Mouse (Mus musculus): ENCODE results near the gene Msantd2. TPM values are rescaled to one million over a fixed set of nuclear protein-coding genes. Genes with fewer than 3 reads are reported as not detected.

Gene Msantd2
- polyA plus RNA-seq, 1 experiment from 2014 or later, result 16.9 TPM

DNA sequence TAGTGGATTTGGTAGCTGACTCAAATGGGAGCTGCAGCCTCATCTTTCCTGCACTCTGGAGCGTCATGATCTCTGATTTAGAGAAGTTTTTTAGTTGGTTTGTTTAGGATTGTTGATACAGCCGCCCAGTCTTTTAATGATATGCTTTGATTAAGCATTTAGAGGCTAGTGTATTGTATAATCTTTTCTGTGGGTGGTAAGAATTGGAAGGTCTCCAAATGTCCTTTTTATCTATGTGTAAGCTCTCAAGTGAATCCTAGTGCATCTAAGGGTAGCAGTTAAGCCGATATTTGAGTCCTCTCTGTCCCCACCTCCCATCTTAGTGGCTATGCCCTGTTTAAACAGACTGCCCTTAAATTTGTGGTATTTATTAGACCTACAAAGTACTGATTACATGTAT, 25.3 kb downstream of the Msantd2 start:
- ATAC-seq (replicated peaks; ENCODE audit: low FRiP score, low read depth) (no peak), DNase-seq (ENCODE audit: low spot score) (no peak)
- TF ChIP-seq CTCF (IDR thresholded peaks at IDR 0.05; ENCODE audit: low read depth), result no peak
- H3K27ac ChIP-seq, result peak overlapping the region; percentile 15; the same call in 1 of the 2 replicates
- WGBS, result 55% methylated on average over 3 of the region's 3 CpGs
- no peak overlapping the region for H3K4me2 ChIP-seq (ENCODE audit: low read length)
- H3K4me3 ChIP-seq (replicated peaks; ENCODE audit: low read depth, low read length), result no peak overlapping the region
- H3K9me3 ChIP-seq (replicated peaks; ENCODE audit: low read length), result no peaks in the 10 kb centered on the region
- 0 out of 2 replicates have a peak, but pooled peaks cover 3% of the 10 kb centered on the region for H3K4me1 ChIP-seq (replicated peaks; ENCODE audit: insufficient read depth, low read length)
- H3K9ac ChIP-seq (ENCODE audit: low read depth, low read length), result no peak overlapping the region
- H3K36me3 ChIP-seq (ENCODE audit: insufficient read depth, low read length), result 0 out of 2 replicates have a peak, but pooled peaks cover 7% of the 10 kb centered on the region
- H3K27me3 ChIP-seq (ENCODE audit: insufficient read depth, low read length), result no peaks in the 10 kb centered on the region

DNA sequence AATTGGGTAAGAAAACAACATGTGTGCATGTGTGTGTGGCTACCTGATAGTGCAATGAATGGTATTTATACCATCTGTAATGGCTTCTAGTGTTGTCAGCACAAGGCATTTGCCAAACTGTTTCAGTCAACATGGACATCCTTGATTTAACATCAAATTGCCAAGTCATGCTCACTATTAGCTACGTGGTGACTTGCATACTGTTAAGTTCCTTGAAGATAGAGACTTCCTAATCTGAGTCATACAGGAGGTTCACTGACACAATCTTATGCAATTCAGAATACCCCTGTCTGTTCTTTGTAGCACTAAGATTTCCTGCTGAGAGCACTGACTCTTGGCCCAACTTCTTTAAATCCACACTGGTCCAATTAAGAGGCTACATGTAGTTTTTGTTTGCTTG, 28.3 kb downstream of the Msantd2 start:
- DNase-seq (ENCODE audit: low spot score), result no peak
- WGBS, result 83% methylated on average over 1 of the region's 1 CpGs

DNA sequence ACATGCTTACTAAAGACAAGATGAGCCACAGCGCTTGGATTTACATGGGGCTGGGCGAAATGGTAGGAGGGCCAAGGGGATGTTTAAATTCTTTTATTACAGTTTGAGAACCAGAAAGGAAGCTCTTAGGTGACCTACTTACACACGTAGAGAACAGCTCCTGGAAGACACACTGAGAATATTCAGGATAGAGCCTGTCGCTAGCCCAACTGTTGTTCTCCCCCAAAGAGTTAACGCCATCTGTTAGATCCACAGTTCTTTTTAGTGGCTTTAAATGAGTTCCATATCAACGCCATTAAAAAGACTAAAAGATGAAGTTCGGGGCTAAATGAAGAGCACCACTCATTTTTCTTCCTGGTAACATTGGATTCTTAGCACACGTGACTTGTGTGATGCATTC, 29.9 kb downstream of the Msantd2 start:
- Histone ChIP-seq H3K27ac (no peak overlapping the region), H3K9ac (ENCODE audit: low read depth, low read length) (no peak overlapping the region), H3K27me3 (ENCODE audit: insufficient read depth, low read length) (no peaks in the 10 kb centered on the region), H3K36me3 (ENCODE audit: insufficient read depth, low read length) (0 out of 2 replicates have a peak, but pooled peaks cover 22% of the 10 kb centered on the region), H3K4me2 (ENCODE audit: low read length) (no peak overlapping the region), H3K9me3 (replicated peaks; ENCODE audit: low read length) (no peaks in the 10 kb centered on the region), H3K4me3 (replicated peaks; ENCODE audit: low read depth, low read length) (no peak overlapping the region), H3K4me1 (replicated peaks; ENCODE audit: insufficient read depth, low read length) (0 out of 2 replicates have a peak, but pooled peaks cover 3% of the 10 kb centered on the region)
- no peak for ATAC-seq (replicated peaks; ENCODE audit: low FRiP score, low read depth)
- TF ChIP-seq CTCF (IDR thresholded peaks at IDR 0.05; ENCODE audit: low read depth), result no peak
- no peak for DNase-seq (ENCODE audit: low spot score)
- WGBS, result 95% methylated on average over 8 of the region's 8 CpGs

More for the DNA sequence above, 28.3 kb downstream of the Msantd2 start:
- Histone ChIP-seq H3K4me2 (ENCODE audit: low read length) (no peak overlapping the region), H3K9me3 (replicated peaks; ENCODE audit: low read length) (no peaks in the 10 kb centered on the region), H3K27me3 (ENCODE audit: insufficient read depth, low read length) (no peaks in the 10 kb centered on the region), H3K27ac (no peak overlapping the region), H3K4me1 (replicated peaks; ENCODE audit: insufficient read depth, low read length) (0 out of 2 replicates have a peak, but pooled peaks cover 3% of the 10 kb centered on the region), H3K9ac (ENCODE audit: low read depth, low read length) (no peak overlapping the region), H3K4me3 (replicated peaks; ENCODE audit: low read depth, low read length) (no peak overlapping the region), H3K36me3 (ENCODE audit: insufficient read depth, low read length) (0 out of 2 replicates have a peak, but pooled peaks cover 22% of the 10 kb centered on the region)
- no peak for ATAC-seq (replicated peaks; ENCODE audit: low FRiP score, low read depth)
- no peak for TF ChIP-seq CTCF (IDR thresholded peaks at IDR 0.05; ENCODE audit: low read depth)

DNA sequence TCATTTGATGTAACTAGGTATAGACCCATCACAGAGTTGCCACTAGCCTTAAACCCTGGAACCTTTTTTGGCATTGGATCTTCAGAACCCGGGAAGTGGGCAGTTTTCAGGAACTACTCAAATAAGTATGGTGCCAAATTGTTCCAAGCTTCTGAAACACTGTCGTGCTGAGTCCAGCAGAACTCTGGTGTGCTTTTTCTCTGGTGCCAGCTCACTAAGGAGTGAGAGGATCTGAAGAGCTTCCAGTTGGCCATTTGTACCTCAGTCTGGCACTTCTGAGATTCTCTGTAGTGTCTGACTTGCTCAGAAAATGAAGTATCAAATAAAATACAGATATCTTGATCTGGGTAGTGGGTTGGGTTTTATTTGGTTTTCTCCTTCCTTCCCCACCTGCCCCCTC, 30.9 kb downstream of the Msantd2 start:
- no peaks in the 10 kb centered on the region for H3K9me3 ChIP-seq (replicated peaks; ENCODE audit: low read length)
- H3K9ac ChIP-seq (ENCODE audit: low read depth, low read length), result no peak overlapping the region
- WGBS, result 90% methylated on average over 2 of the region's 2 CpGs

DNA sequence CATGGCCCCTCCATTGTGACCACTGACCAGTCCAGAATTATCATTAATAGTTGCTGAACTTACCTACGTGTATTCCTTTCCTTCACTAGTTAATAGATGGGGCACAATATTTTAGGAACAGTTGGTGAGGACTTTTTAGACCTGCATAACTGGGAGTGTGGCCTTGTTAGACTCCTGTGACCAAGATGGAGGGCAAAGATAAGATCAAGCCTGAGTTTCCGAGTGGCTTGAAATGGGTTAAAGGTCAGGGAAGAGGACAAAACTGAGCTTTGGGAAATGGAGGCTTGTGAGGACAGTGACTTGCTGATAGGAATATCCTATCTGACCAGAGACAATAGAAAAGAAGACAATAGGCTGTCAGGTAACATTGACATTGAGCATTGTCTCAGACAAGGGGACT, 36.3 kb downstream of the Msantd2 start:
- 86% methylated on average over 2 of the region's 2 CpGs for WGBS
- no peaks in the 10 kb centered on the region for H3K9me3 ChIP-seq (replicated peaks; ENCODE audit: low read length)
- no peak overlapping the region for H3K27ac ChIP-seq
- peaks cover 13% of the 10 kb centered on the region; the same call in 1 of the 2 replicates for H3K4me1 ChIP-seq (replicated peaks; ENCODE audit: insufficient read depth, low read length)
- H3K27me3 ChIP-seq (ENCODE audit: insufficient read depth, low read length), result peaks cover 7% of the 10 kb centered on the region; the same call in 1 of the 2 replicates
- no peak for ATAC-seq (replicated peaks; ENCODE audit: low FRiP score, low read depth)
- DNase-seq (ENCODE audit: low spot score), result no peak
- no peak overlapping the region for H3K9ac ChIP-seq (ENCODE audit: low read depth, low read length)
- H3K36me3 ChIP-seq (ENCODE audit: insufficient read depth, low read length), result peaks cover 5% of the 10 kb centered on the region; the same call in 1 of the 2 replicates
- no peak overlapping the region for H3K4me2 ChIP-seq (ENCODE audit: low read length)
- H3K4me3 ChIP-seq (replicated peaks; ENCODE audit: low read depth, low read length), result no peak overlapping the region
- no peak for TF ChIP-seq CTCF (IDR thresholded peaks at IDR 0.05; ENCODE audit: low read depth)

More for the DNA sequence above, 30.9 kb downstream of the Msantd2 start:
- Histone ChIP-seq H3K27me3 (ENCODE audit: insufficient read depth, low read length) (no peaks in the 10 kb centered on the region), H3K4me1 (replicated peaks; ENCODE audit: insufficient read depth, low read length) (no peaks in the 10 kb centered on the region), H3K4me2 (ENCODE audit: low read length) (no peak overlapping the region), H3K4me3 (replicated peaks; ENCODE audit: low read depth, low read length) (no peak overlapping the region), H3K27ac (no peak overlapping the region), H3K36me3 (ENCODE audit: insufficient read depth, low read length) (peaks cover 22% of the 10 kb centered on the region; the same call in 1 of the 2 replicates)
- ATAC-seq (replicated peaks; ENCODE audit: low FRiP score, low read depth) (no peak), DNase-seq (ENCODE audit: low spot score) (no peak)
- TF ChIP-seq CTCF (IDR thresholded peaks at IDR 0.05; ENCODE audit: low read depth), result no peak

DNA sequence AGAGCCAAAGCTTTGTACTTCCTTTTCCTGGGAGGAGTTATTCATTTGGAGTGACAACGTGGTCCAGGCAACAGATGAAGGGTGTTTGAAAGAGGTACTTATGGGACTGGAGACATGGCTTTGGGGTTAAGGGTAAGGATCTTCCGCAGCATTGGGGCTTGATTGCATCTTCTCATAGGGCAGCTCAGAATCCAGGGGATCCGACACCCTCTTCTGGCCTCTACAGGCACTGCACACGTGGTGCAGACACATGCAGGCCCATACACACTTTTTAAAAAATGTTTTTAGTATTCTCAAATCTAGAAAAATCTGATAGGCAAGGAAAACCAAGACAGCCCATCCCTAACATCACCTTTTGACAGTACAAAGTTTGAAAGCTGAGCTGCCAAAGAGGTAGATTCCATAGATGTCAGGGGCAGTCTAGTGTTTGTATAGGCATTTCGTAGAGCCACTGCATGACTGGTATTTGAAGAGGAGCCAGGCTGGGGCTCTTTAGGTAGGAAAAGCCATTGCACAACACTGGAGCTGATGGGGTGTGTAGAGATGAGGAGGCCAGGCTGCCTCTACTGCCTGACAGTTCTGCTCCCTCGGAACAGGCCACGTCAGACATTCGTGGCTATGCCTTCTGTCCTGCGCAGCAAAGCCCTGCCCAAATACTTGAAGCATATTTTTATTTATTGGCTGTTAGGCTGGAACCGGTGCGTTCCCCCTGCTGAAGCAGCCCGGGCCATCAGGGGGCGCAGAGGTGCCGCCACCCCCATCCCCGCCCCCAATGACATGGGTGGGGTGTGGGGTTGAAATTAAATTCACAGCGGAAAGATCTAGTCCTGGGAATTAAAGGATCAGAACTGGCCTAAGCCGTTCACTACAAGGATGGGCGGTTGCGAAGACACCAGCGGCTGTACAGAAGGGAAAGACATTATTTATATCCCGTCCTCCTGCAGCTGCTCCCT, 37.6 kb downstream of the Msantd2 start:
- Histone ChIP-seq H3K27me3 (ENCODE audit: insufficient read depth, low read length) (peaks cover 7% of the 10 kb centered on the region; the same call in 1 of the 2 replicates), H3K9ac (ENCODE audit: low read depth, low read length) (peak overlapping the region; percentile 32; the same call in 1 of the 2 replicates), H3K9me3 (replicated peaks; ENCODE audit: low read length) (no peaks in the 10 kb centered on the region), H3K4me1 (replicated peaks; ENCODE audit: insufficient read depth, low read length) (peaks cover 15% of the 10 kb centered on the region; the same call in 1 of the 2 replicates), H3K4me2 (ENCODE audit: low read length) (peak overlapping the region; percentile 71), H3K27ac (peak overlapping the region; percentile 60), H3K4me3 (replicated peaks; ENCODE audit: low read depth, low read length) (peak overlapping the region; percentile 37), H3K36me3 (ENCODE audit: insufficient read depth, low read length) (peaks cover 3% of the 10 kb centered on the region; the same call in 1 of the 2 replicates)
- 26% methylated on average over 21 of the region's 21 CpGs for WGBS
- DNase-seq (ENCODE audit: low spot score) (no peak), ATAC-seq (replicated peaks; ENCODE audit: low FRiP score, low read depth) (no peak)
- TF ChIP-seq CTCF (IDR thresholded peaks at IDR 0.05; ENCODE audit: low read depth), result peak; percentile 48; the same call in 1 of the 2 replicates

All from kidney, postnatal 0 days (tissue).